Mouse (Mus musculus) hematopoietic stem cell, adult 5-6 weeks (primary cell): ENCODE measurements around the gene Ppm1h. TPM values are rescaled to one million over a fixed set of nuclear protein-coding genes. Genes with fewer than 3 reads are reported as not detected.

ENCODE experiments used
- ATAC-seq, 2 experiments: fragments of 125-278 bp in 1 of 2; replicated peaks in 1 of 2; 2 replicates each; pipeline ENCODE4 v1.8.0; 2016 to 2017; ENCODE audit warnings: inconsistent platforms in 2 of 2, mild to moderate bottlenecking in 2 of 2, moderate number of reproducible peaks in 2 of 2, low read depth in 1 of 2, moderate TSS enrichment in 1 of 2; ENCODE audit not compliant: low FRiP score in 2 of 2, poor library complexity in 2 of 2, severe bottlenecking in 2 of 2, insufficient read depth in 1 of 2, low TSS enrichment in 1 of 2
- total RNA-seq: library from RNA; stranded (forward); fragments of 172-1452, 232-1000 nt; gene quantifications from 2 replicates; pipeline ENCODE4 v1.2.3, GENCODE M21; 2017

The Ppm1h gene
- total RNA-seq, 1 experiment from 2014 or later = 23.1 TPM

DNA sequence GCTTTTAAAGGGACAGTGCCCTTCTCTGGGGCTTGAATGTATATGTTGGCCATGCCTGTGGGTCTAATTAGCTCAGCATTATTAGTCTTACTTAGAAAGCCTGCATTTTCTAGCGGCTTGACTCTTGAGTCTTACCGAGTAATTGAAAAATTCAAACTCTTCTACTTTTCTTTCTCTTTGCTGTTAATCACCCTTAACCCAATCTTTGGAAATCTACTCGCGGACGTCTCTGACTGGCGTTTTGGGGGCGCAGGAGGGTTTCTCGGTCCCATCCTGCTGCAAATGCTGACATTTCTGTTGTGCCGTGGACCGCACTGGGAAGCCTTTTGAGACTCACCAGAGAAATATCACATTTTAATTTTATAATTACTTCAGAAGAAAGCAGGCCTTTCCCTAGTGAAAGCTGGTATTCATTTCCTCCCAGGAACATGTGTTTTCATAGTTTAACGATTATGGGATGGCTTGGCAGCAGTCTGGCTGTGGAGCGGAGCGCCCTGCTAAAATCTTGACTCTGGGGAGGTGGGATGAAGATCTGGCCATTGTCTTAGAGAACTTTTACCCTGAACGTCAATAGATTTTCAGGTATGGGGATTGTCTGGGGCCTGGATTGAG is 208.5 kb downstream of the Ppm1h start:
- no peak for ATAC-seq

DNA sequence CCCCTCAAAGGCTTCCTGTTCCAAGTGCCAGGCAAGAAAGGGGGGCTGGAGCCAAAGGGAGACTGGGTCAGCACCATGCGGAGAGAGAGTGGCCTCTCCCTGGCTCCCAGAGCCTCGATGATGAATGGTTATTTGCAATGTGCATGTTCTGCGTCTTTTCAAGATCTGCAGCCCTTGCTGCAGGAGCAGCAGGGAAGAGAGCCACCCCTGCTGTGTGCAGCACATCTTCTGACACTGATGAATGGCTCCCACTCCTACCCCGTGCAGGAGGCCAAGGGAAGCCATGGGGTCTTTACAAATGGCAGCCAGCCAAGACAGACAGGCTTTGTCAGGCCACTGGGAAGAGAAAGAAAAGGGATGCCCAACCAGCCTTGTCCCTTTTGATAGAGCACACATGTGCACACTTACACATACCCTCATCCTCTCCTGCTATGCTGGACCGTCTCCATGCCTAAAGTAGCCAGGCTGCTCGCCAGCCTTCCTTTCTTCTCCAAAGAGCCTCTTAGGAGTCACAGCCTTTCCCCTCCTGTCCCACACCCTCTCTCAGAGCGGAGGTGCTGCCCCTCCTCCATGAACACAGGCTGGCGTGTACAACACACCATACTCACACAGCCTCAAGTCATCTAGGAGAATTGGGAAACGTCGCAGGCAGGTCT is 209.1 kb downstream of the Ppm1h start:
- no peak for ATAC-seq

GRCm38 (mm10) chr10:122890682-122891350 is 212.3 kb downstream of the Ppm1h start:
- no peak for ATAC-seq

DNA sequence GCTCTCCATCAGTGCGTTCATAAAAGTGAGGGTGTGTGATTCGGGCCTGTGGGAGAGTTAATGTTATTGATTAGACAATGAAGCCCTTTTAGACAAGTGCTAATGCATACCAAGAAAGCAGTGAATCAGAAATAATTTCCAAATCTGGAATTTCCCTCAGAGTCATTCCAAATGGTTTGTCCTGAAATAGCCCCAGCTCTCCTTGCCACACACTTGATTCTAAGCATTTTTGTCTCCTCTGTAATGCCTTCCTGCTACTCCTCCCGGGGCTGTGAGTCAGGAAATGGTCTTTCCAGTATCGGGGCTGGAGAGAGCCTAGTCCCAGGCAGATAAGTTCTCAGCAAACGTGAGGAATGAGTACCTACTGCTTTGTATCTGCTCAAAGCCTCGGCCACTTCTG is 212.9 kb downstream of the Ppm1h start:
- ATAC-seq = no peak

DNA sequence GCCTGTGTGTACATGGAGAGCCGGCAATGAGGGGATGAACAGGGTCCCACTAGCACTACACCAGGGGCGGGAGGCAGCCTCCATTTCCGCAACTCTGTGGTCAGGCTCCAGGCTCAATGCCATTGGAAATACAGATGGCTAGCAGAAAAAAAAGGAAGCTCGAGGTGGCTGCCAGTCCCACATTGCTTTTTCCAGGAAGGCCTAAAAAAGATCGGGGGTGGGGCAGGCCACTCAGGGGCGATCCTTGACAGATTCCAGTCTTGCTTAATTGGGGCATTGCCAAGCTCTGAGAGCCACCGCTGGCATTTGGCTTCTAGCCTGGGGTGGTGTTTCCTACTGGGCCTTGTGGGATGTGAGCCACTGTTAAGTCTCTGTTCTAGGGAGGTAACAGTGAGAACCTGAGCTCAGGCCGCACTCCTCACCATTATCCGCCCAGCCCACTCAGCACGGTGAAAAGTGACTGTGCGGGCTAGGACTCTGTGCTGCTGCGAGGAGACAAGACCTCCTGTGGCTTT is 216.1 kb downstream of the Ppm1h start:
- peak; percentile 85 to 87 for ATAC-seq

- peak; percentile 40 to 61 for ATAC-seq
Measured at GRCm38 (mm10) chr10:122895121-122895770, 216.7 kb downstream of the Ppm1h start.

DNA sequence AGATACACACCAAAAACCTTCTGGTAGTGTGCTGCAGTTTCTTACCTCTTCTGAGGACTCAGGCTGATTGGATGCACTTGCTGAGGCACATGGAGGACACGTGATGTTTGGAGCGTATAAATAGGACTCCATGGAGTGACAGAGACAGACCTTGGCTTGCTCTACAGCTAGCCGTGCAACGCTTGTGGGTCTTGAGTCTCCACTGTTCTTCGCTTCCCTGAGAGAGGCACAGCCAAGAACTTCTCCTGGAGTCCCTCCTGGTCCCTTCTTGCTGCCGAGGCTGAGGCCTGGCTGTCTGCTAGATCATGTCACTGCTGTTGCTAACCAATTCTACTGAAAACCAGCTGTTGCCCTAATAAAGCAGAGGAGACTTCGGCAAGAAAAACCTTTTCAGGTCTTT is 221.4 kb downstream of the Ppm1h start:
- no peak for ATAC-seq

- no peak for ATAC-seq
Measured at GRCm38 (mm10) chr10:122900466-122900865, 221.9 kb downstream of the Ppm1h start.

GRCm38 (mm10) chr10:122901379-122901778 is 222.8 kb downstream of the Ppm1h start:
- no peak for ATAC-seq

DNA sequence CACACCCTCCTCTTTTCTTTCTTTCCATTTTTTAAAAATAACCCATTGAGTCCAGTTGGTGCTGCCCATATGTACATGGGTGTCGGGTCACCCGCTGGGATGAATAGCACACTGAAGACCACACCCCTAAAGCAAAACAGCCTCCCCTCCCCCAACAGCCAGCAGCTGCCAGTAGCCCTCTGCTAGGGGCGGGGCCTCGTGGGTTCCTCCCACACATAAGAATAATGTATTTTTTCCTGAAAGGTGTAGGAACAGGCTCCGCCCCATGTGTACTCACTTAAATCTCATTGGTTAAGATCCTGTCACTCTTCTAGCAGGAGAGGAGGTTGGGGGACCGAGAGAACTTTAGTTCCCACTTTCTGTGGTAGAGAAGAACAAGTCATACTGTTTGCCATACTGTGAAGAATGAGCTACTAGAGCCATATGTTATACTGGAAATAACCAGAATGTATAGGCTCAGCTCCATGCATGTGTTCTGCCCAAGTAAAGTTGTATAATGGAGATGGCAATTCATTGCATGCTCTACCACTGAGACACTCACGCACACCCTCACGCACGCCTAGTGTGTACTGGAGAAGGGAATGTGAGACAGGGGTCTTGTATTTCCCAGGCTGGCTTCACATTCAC is 231.0 kb downstream of the Ppm1h start:
- no peak for ATAC-seq

- ATAC-seq = no peak
Measured at GRCm38 (mm10) chr10:122910798-122911225, 232.2 kb downstream of the Ppm1h start.

DNA sequence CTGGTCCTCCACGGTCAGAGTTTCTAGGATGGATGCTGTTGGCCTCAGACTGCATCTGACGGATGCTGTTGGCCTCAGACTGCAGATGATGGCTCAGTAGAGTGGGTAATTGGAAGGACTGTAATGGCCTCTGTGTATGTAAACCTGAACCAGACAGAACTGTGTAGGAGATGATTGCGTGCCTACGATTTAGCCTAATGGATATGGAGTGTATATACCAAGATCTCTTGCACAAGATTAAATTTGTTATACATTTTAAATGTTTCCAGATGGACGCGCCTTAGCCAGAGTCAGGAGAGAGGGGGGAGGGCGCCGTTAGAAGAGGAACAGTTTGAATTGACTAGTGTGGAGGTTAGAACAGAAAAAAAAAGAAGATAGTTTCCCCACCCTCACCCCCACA is 233.1 kb downstream of the Ppm1h start:
- ATAC-seq = no peak

GRCm38 (mm10) chr10:122912086-122912690 is 233.6 kb downstream of the Ppm1h start:
- no peak for ATAC-seq

DNA sequence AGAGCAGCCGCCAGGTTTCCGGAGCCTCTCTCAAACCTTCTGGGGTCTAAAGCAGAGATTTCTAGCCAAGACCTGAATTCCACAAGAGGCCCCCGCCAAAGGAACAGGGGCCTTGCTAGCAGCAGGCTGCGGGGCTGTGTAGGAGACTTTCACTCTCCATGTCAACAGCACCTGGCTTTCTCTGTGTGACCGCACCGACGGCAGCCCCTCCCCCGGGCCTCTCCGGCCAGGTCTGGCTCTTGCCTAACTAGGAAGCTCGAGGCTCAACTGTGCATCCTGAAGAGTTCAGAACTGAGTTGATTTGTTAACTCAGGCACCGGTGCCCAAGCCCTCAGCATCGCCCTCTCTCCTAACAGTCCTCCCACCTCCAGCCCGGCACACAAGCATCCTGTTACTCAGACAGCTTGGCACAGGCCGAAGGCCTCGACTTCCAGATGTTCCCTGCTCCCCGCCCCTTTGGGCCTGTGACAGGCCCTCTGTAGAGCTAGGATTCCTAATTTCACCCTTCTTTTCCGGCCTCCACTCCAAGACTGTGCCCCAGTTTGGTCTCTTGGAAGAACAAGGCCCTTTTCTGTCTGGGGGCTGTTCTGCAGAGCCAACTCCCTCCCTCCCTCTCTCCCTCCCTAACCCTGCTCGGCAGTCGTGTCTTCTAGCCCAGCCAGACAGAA is 234.3 kb downstream of the Ppm1h start:
- peak; percentile 72 to 82 for ATAC-seq

- no peak for ATAC-seq
Measured at GRCm38 (mm10) chr10:122913393-122913792, 234.8 kb downstream of the Ppm1h start.

DNA sequence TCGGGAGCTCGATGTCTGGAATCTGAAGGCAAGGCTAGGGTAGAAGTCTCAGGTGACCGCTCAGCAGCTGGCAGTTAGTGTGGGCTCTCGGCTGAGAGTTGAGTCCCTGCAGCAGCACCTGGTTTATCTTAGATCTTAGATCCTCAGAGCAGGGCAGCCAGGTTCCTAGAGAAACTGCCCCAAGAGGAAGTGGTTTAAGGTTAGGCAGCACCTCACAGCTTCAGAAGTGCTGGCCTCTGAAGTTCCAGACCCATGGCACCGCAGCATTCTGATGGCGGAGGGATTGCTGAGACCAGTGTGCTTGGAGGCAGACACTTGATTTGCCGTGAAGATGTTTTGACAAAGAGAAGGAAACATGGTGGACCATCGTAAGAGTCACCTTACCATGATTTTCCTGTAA is 237.3 kb downstream of the Ppm1h start:
- 0 out of 4 replicates have a peak, but pooled peaks have one; percentile 25 to 40 for ATAC-seq
